Mouse (Mus musculus) left cerebral cortex, postnatal 10 days (tissue): ENCODE measurements around the gene Rac2. TPM values are rescaled to one million over a fixed set of nuclear protein-coding genes. Genes with fewer than 3 reads are reported as not detected.

Source experiments
- DNase-seq, 2 experiments: peaks; one replicate each; pipeline ENCODE4 v3.0.0; 2021 to 2022; ENCODE audit warnings: low spot score in 2 of 2, mixed read lengths in 1 of 2; ENCODE audit errors: extremely low spot score in 1 of 2
- intact Hi-C: fragments of 180-260 bp; cut with DNase I; formaldehyde crosslinking; loops from one replicate; pipeline ENCODE4 v1.15.1; 2025
- total RNA-seq, 2 experiments: library from RNA; stranded (reverse); gene quantifications; 2 replicates each; pipeline ENCODE4 v1.2.3; 2021

Gene Rac2
- total RNA-seq, 2 experiments from 2014 or later: 1.6 to 2.1 TPM

DNA sequence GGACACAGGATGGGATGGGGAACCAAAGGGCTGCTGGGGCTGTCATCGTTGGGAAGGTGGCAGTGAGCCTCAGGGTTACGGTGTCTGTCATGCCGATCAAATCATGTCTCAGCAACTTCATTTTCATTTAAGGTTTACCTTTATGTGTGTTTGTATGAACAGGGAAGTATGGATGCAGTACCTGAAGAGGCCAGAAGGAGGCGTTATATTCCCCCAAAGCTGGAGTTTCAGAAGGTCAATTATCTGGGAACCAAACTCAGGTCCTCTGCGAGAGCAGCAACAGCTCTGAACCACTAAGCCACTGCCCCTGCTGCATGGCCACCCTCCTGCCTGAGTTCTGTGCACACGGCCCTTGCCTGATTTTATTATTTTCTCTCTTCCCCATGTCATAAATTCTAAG is 18.2 kb upstream of the Rac2 start:
- intact Hi-C loops: no loop called here
- DNase-seq: no peak

DNA sequence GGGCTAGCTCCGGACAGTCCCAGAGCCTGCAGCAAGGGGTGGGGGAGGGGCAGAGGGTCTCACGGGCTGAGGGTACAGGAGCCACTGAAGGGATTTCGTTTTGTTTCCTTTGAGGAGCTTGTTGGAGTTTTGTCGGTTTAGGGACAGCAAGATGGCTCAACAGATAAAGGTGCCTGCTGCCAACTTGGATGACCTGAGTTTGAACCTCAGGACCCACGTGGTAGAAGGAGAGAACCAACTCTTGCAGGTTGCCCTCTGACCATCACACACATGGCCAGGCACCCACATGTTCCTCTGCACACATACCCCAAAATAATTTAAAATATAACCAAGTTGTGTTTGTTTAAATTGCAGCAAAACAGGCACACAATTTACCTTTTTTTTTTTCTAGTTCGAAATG is 17.4 kb upstream of the Rac2 start:
- no peak for DNase-seq
- intact Hi-C loops: no loop called here

DNA sequence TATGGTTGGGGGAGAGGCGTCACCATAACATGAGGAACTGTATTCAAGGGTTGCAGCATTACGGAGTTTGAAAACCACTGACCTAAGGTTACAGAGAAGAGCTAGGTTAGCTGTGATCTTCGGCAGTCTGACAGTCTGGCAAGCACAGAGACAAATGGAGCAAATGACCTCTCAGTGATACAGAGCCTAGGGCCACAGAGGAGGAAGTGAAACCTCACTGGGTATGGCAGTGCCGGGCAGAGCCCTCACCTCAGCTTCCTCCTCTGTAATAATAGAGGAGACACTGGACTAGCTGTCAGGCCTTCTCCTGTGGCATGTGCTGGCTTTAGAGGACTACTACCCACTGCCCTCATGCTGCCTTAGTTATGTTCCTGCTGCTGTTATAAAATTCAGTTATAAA is 16.3 kb upstream of the Rac2 start:
- no peak for DNase-seq
- intact Hi-C loops: no loop called here

DNA sequence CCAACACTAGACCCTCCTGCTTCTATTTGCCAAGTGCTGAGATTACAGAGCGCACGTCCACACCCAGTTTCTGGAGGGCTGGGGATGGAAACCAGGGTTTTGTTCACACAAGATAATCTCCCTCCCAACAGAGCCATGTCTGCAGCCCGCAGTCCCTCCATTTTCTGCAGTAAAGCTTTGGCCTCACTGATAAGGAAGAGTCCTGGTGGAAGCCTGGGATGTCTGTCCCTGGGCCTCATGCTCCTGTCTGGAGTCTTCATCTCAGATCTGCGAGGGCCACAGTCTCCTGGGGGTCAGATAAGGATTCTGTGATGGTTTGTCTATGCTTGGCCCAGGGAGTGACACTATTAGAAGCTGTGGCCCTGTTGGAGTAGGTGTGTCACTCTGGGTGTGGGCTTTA is 15.5 kb upstream of the Rac2 start:
- intact Hi-C loops: no loop called here
- DNase-seq: no peak

- intact Hi-C loops: no loop called here
- DNase-seq: peak; percentile 86 to 88
Observed at GRCm38 (mm10) chr15:78587050-78587994, 14.7 kb upstream of the Rac2 start.

DNA sequence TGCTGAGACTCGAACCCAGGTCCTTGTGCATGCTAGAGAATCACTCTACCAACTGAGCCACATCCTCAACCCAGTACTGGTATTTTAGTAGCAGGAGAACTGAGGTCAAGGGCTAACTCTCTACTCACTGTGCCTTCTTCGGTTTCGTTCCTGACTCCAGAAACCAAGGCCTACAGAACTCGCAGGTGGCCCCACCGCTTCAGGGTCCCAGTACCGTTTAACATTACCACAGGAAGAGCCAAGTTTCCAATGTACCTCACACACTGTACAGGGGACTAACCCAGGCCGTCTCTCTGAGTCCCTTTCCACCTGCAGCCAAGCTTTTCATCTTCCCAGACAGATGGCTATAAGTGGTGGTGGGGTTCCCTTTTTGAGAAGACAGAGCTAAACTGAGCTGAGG is 12.8 kb upstream of the Rac2 start:
- no peak for DNase-seq
- intact Hi-C loops: no loop called here

DNA sequence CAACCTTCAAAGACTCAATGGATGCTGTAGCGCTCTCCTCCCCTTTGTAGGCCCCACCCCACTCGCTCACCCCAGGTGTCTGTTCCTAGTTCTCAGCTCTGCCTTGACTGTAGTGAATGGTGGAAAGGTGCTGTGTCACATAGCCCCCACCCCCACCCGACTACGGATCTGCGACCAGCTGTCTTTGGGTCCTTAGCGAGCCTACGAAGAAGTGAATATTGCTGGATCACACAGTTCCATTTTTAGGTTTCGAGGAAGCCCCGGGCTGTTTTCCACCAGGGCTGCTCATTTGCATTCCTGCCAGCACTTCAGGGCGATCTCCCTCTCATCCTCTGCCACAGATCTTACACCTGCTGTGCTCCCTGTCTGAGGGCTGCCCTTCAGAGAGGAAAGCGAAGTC is 10.8 kb upstream of the Rac2 start:
- intact Hi-C loops: loop anchor here (5.0 kb wide), 2 partner anchors 71 to 136 kb away; no protein-coding TSS in a partner anchor
- no peak for DNase-seq

DNA sequence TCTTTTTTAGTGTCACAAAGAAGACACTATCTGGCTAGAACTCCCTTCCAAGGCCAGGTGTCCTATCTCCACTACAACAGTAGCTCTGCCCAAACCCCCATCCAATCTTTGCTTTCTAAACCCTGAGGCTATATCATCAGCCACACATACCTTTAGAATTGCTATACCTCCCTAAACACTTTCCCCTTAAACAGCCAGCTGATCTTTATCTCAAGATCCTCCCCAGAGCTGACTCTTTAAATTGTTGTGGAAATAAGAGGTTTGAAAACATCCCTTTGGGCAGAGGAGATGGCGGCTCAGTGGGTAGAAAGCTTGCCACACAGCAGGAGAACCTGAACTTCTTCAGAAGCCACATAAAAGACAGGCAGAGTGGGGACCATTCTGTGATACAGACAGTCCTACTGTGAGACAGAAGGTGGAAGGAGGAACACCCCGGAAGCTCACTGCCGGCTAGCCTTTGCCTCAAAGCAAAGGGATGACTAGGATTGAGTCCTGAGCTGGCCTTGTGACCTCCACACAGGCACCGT is 3.8 kb upstream of the Rac2 start:
- intact Hi-C loops: no loop called here
- DNase-seq: no peak

- intact Hi-C loops: no loop called here
- DNase-seq: no peak
Observed at GRCm38 (mm10) chr15:78572270-78572600, 348 bp downstream of the Rac2 start.

DNA sequence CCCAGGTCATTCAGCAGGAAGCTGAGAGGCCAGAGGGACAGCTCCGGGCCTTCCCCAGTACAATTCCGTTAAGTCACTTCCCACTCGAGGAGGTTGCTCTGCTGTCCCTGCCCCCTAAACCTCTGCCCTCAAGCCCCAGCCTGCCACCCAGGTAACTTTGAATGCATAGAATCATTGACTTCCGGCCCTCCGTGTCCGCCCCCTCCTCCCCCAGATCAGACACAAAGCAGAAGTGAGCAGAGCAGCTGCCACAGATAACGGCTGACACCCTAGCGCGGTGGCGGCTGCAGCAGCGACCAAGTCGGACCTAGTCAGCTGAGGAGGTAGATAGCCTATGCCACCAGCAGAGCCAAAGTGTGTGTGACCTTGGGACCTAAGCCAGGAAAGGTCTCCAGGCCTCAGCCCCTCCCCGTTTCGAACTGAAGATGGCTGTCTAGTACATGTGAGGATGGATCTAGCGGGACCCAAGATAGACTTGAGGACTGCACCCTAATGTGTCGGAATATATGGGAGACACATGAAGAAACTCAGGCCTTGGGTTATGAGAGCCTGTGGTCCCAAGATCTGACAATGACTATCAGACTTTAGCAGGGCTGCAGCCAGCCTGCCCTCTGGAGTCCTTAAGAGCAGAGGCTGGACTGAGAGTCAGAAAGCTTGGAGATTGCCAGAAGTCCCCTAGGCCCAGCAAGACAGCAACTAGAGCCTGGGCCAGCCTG is 871 bp downstream of the Rac2 start:
- DNase-seq: no peak
- intact Hi-C loops: no loop called here

DNA sequence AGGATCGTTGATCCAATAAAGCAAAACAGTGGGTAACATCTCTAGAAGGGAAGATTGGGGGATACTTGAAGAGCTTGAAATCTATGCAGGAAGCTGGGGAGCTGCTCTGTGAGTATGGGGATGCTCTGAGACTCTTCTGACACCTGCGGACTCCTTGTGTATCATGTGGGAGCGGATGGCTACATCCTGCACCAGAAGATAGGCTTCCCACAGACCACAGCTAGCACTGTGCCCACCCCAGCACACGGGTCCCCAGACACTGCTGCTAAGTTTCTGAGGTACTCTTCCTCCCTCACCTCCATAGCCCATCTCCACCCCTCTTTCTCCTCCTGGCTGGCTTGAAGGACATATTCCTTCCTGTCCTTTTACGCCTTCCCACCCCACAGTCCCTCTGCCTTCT is 2.4 kb downstream of the Rac2 start:
- intact Hi-C loops: no loop called here
- no peak for DNase-seq

GRCm38 (mm10) chr15:78567608-78568120 is 4.9 kb downstream of the Rac2 start:
- no peak for DNase-seq
- intact Hi-C loops: no loop called here

DNA sequence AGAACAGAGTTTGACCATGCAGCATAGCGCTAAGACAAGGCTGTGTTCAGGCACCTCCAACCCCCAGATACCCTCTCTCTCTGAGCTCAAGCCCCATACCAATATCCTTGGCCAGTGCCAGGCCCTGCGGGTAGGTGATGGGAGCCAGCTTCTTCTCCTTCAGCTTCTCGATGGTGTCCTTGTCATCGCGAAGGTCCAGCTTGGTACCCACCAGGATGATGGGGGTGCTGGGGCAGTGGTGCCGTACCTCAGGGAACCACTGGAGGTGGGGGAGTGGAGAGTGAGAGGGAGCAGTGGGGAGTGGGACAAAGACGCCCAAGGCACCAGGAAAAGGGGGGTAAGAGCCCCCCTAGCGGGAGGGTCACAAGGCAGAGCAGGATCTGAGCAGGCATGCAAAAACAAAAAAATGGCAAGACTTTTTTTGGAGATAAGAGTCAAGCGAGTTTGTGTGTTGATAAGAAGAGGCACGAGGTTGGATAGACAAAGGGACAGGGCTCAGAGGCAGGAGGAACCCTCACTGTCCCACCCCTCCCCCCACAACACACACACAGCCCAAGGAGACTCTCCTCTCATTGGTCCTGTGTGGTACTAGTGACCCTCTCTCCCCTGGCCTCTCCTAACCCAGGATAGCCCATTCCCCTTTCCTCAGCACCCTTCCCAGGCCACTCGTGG is 7.7 kb downstream of the Rac2 start:
- intact Hi-C loops: no loop called here

GRCm38 (mm10) chr15:78563937-78564336 is 8.6 kb downstream of the Rac2 start:
- intact Hi-C loops: no loop called here
- DNase-seq: no peak

More for the DNA sequence above, 7.7 kb downstream of the Rac2 start:
- DNase-seq: no peak

DNA sequence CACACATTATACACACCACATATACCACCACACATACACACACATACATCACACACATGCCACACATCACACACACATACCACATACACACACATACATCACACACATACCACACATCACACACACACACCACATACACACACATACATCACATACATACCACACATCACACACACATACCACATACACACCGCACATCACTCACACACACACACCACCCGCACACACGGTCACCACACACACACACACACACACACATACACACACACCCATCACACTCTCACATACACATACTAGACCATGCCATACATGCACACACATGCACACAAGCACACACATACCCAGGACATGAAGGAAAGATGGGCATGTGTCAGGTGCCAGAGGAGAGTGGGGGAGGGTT is 9.2 kb downstream of the Rac2 start:
- DNase-seq: no peak
- intact Hi-C loops: no loop called here

GRCm38 (mm10) chr15:78559141-78559979 is 13.2 kb downstream of the Rac2 start:
- DNase-seq: no peak
- intact Hi-C loops: no loop called here

GRCm38 (mm10) chr15:78557693-78558535 is 14.7 kb downstream of the Rac2 start:
- intact Hi-C loops: no loop called here
- no peak for DNase-seq
